Mouse (Mus musculus): ENCODE results near the gene Zfp326. TPM values are rescaled to one million over a fixed set of nuclear protein-coding genes. Genes with fewer than 3 reads are reported as not detected.
A peak's percentile ranks its signal among the peaks of the same experiment; 100 is the strongest.

The Zfp326 gene
- polyA plus RNA-seq, 1 experiment from 2014 or later = 45.2 TPM

GRCm38 (mm10) chr5:105911498-105911897, 35.1 kb downstream of the Zfp326 start:
- no peaks in the 10 kb centered on the region for H3K27me3 ChIP-seq (replicated peaks)
- H3K4me3 ChIP-seq (replicated peaks) = no peak overlapping the region
- no peak for ATAC-seq (ENCODE audit: low FRiP score)
- H3K27ac ChIP-seq (replicated peaks) = no peak overlapping the region
- no peaks in the 10 kb centered on the region for H3K4me1 ChIP-seq
- no peak overlapping the region for H3K4me2 ChIP-seq
- H3K9ac ChIP-seq (replicated peaks) = no peak overlapping the region
- no peaks in the 10 kb centered on the region for H3K9me3 ChIP-seq (replicated peaks)
- peaks cover 69% of the 10 kb centered on the region for H3K36me3 ChIP-seq
- WGBS = 83% methylated on average over 5 of the region's 5 CpGs

DNA sequence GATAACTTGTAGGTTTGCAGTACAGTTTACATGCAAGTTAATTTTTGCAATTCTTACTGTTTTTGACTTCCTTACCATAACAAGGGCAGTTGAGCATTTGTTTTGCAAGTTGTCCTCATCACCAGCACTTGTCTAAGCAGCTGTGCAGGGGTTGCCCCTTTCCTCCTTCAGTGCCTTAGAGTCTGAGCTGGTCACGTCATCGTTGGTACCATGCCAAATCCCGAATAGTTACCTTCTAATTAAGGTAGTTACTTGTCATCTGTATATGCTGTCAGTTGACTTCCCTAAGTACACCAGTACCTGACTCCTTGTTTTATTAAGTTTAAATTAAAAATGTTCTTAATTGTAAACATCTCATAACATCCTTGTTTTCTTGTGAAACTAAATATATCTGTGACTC, 41.0 kb downstream of the Zfp326 start:
- H3K27ac ChIP-seq (replicated peaks) = no peak overlapping the region
- no peaks in the 10 kb centered on the region for H3K9me3 ChIP-seq (replicated peaks)
- no peak overlapping the region for H3K4me2 ChIP-seq
- H3K36me3 ChIP-seq = peaks cover 51% of the 10 kb centered on the region
- H3K27me3 ChIP-seq (replicated peaks) = no peaks in the 10 kb centered on the region
- 93% methylated on average over 3 of the region's 3 CpGs for WGBS
- H3K4me1 ChIP-seq = peaks cover 4% of the 10 kb centered on the region; the same call in 1 of the 2 replicates
- no peak overlapping the region for H3K9ac ChIP-seq (replicated peaks)
- ATAC-seq (ENCODE audit: low FRiP score) = no peak
- no peak overlapping the region for H3K4me3 ChIP-seq (replicated peaks)

GRCm38 (mm10) chr5:105918289-105918688, 41.9 kb downstream of the Zfp326 start:
- ATAC-seq (ENCODE audit: low FRiP score) = no peak
- H3K27ac ChIP-seq (replicated peaks) = no peak overlapping the region
- no peaks in the 10 kb centered on the region for H3K9me3 ChIP-seq (replicated peaks)
- H3K4me1 ChIP-seq = peaks cover 13% of the 10 kb centered on the region
- no peak overlapping the region for H3K9ac ChIP-seq (replicated peaks)
- H3K27me3 ChIP-seq (replicated peaks) = no peaks in the 10 kb centered on the region
- peaks cover 42% of the 10 kb centered on the region for H3K36me3 ChIP-seq
- WGBS = 85% methylated on average over 6 of the region's 6 CpGs
- H3K4me2 ChIP-seq = no peak overlapping the region
- no peak overlapping the region for H3K4me3 ChIP-seq (replicated peaks)

DNA sequence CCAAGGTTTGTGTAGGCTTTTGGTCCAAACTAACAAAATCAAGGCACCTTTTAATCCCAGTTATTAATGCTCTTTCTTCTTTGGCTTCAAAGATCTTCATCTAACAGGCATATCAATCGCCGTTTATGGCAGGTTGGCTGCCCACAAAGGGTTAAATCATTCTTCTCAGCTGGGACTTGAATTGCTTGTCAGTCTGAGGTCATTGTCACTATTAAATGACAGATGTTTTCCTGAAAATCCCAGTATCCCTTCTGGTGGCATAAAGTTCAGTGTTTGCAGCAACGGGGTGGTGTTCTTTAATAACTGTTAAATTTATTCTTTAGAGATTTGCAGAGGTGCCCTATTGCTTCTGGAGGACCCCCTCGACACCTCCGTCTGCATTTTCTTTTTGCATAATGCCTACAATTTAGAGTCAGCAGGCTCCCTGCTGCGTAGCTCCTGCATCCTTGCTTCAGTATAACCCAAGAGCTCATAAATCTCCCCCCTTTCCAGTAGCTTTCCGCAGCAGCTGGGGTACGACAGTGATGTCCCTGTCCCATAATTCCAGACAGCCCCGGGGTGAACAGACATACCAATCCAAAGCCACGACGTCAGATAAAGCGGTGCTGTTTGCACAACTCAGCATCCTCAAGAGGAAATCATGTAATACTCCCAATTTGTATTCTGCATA, 46.6 kb downstream of the Zfp326 start:
- WGBS = 20% methylated on average over 12 of the region's 12 CpGs
- ATAC-seq (ENCODE audit: low FRiP score) = peak; percentile 51; the same call in 1 of the 2 replicates
- no peak overlapping the region for H3K27ac ChIP-seq (replicated peaks)
- H3K36me3 ChIP-seq = peaks cover 19% of the 10 kb centered on the region
- H3K9me3 ChIP-seq (replicated peaks) = no peaks in the 10 kb centered on the region
- H3K4me1 ChIP-seq = peaks cover 13% of the 10 kb centered on the region
- H3K4me3 ChIP-seq (replicated peaks) = no peak overlapping the region
- H3K9ac ChIP-seq (replicated peaks) = no peak overlapping the region
- no peaks in the 10 kb centered on the region for H3K27me3 ChIP-seq (replicated peaks)
- no peak overlapping the region for H3K4me2 ChIP-seq

DNA sequence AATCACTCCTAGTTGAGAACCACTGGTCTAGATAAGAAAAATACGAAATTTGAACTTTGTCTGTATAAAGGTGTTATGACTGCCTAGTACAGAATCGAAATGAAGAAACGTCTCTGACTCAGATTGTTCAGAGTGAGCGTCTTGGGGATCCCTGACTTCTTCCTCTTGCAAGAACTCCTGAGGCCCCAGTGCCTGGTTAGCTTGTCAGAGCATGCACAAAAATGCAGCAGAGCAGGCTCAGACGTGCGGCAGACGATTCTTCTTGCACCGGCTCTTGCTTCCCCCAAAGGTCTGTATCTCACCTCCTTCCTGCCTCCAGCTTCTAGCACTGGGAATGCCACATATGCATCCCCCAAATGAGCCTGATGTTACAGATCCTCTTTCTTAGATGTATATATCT, 48.0 kb downstream of the Zfp326 start:
- Histone ChIP-seq H3K27ac (replicated peaks) (no peak overlapping the region), H3K36me3 (peaks cover 8% of the 10 kb centered on the region), H3K4me3 (replicated peaks) (no peak overlapping the region), H3K9ac (replicated peaks) (no peak overlapping the region), H3K4me2 (no peak overlapping the region), H3K9me3 (replicated peaks) (no peaks in the 10 kb centered on the region), H3K4me1 (peaks cover 13% of the 10 kb centered on the region), H3K27me3 (replicated peaks) (no peaks in the 10 kb centered on the region)
- ATAC-seq (ENCODE audit: low FRiP score) = no peak
- WGBS = 88% methylated on average over 8 of the region's 8 CpGs

DNA sequence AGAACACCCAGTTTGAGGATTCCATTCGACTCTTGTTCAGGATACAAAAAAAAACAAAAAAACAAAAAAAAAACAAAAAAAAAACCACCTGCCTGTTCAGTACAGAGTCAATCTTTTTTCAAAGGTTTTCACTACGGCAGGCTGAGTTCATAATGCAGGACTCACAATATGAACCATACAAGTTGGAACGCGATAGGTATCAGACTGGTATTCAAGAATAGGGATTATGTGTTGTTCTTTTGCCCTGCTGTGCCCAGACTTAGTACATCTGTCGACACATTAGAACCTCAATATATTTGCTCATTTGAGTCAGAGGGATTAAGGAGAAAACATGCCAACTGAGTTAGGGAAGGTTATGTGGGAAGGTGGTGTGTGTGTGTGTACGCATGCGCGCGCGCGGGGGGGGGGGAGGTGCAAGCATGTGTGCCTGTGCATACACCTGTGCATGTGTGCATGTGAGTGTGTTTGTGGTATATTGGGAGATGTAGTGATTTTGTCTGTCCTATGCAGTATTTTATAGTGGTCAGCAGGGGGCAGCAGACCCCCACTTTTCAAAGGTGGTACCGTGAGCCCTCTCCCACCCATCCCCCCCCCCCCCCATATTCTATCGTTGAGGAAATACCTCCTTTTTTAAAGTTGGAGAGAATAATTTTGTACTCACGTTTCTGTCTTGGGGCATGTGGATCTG, 49.3 kb downstream of the Zfp326 start:
- no peak overlapping the region for H3K4me3 ChIP-seq (replicated peaks)
- H3K9ac ChIP-seq (replicated peaks) = no peak overlapping the region
- ATAC-seq (ENCODE audit: low FRiP score) = no peak
- no peaks in the 10 kb centered on the region for H3K27me3 ChIP-seq (replicated peaks)
- 64% methylated on average over 14 of the region's 14 CpGs for WGBS
- no peak overlapping the region for H3K27ac ChIP-seq (replicated peaks)
- no peak overlapping the region for H3K4me2 ChIP-seq
- H3K4me1 ChIP-seq = peaks cover 13% of the 10 kb centered on the region
- H3K9me3 ChIP-seq (replicated peaks) = no peaks in the 10 kb centered on the region
- H3K36me3 ChIP-seq = 0 out of 2 replicates have a peak, but pooled peaks cover 6% of the 10 kb centered on the region

- no peak overlapping the region for H3K4me3 ChIP-seq (replicated peaks)
- WGBS = 36% methylated on average over 3 of the region's 3 CpGs
- no peak overlapping the region for H3K9ac ChIP-seq (replicated peaks)
- 0 out of 2 replicates have a peak, but pooled peaks cover 7% of the 10 kb centered on the region for H3K9me3 ChIP-seq (replicated peaks)
- no peaks in the 10 kb centered on the region for H3K27me3 ChIP-seq (replicated peaks)
- H3K4me2 ChIP-seq = no peak overlapping the region
- H3K4me1 ChIP-seq = no peaks in the 10 kb centered on the region
- no peak overlapping the region for H3K27ac ChIP-seq (replicated peaks)
- H3K36me3 ChIP-seq = peaks cover 4% of the 10 kb centered on the region; the same call in 1 of the 2 replicates
- no peak for ATAC-seq (ENCODE audit: low FRiP score)
These were observed 53.9 kb downstream of the Zfp326 start for GRCm38 (mm10) chr5:105930282-105930681.

GRCm38 (mm10) chr5:105932392-105932791, 56.0 kb downstream of the Zfp326 start:
- Histone ChIP-seq H3K27me3 (replicated peaks) (no peaks in the 10 kb centered on the region), H3K27ac (replicated peaks) (no peak overlapping the region), H3K4me1 (no peaks in the 10 kb centered on the region), H3K36me3 (peaks cover 4% of the 10 kb centered on the region; the same call in 1 of the 2 replicates), H3K9ac (replicated peaks) (no peak overlapping the region), H3K9me3 (replicated peaks) (0 out of 2 replicates have a peak, but pooled peaks cover 7% of the 10 kb centered on the region), H3K4me2 (no peak overlapping the region), H3K4me3 (replicated peaks) (no peak overlapping the region)
- WGBS = 100% methylated on average over 1 of the region's 1 CpGs
- no peak; the same call in 1 of the 2 replicates for ATAC-seq (ENCODE audit: low FRiP score)

DNA sequence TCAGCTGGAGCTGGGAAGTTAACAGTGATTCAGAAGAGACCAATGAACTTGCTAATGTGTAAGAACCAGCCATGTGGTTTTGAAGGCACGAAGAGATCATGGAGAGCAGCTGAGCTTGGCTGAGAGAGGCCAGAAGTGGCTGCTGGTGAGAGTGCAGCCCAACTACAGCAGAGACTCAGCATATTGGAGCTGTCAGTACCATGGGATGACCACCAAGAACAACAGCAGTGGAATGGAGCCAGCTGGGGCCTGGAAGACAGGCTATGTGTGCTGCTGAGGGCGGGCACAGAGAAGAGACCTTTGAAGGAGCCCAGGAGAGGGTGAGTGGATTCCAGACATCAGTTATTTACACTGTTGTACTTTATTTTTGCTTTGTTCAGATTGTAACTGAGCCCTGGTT, 65.6 kb downstream of the Zfp326 start:
- H3K27me3 ChIP-seq (replicated peaks) = no peaks in the 10 kb centered on the region
- H3K4me2 ChIP-seq = no peak overlapping the region
- H3K36me3 ChIP-seq = no peaks in the 10 kb centered on the region
- H3K4me1 ChIP-seq = no peaks in the 10 kb centered on the region
- H3K4me3 ChIP-seq (replicated peaks) = no peak overlapping the region
- no peak for ATAC-seq (ENCODE audit: low FRiP score)
- no peak overlapping the region for H3K9ac ChIP-seq (replicated peaks)
- H3K9me3 ChIP-seq (replicated peaks) = no peaks in the 10 kb centered on the region
- WGBS = 90% methylated on average over 2 of the region's 2 CpGs
- H3K27ac ChIP-seq (replicated peaks) = no peak overlapping the region

Other genes with a start within 250 kb of the Zfp326 start
- gene Lrrc8d, start 176.6 kb upstream of the Zfp326 start, polyA plus RNA-seq (2015; fragmentation: Nextera tagmentation; extraction: Ambion mirVana) = 28.6 and 29.4 TPM in 2 replicates